Mouse (Mus musculus): ENCODE data around the gene Idnk.

Gene Idnk

DNA sequence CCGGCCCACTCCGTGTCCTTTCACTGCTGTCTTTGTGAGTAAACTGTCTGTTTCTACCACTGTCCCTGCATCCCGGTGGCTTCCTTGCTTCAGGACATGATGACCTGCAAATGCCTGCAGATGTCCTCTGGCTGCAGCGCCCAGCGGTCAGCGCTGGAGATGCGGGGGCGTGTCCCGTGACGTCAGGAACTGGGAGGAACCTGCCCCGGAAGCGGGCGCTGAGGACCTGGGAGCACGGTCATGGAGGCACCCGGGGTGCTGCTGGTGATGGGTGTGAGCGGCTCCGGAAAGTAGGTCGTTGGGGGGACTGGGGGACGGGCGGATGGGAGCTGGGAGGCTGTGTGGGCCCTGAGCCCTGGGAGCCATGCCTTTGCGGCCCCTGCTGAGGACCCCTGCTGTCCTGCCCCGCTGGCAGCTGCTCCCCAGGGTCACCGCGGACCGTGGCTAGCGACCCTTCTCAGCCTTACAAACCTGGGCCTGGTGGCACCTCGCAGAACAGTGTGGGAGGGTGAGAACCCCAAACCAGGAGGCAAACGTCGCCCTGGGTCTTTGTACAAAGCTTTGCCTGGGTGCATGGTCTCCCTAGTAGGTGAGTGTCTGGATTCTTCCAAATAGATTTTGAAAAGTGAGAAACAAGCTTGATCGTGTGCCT is at the start of gene Idnk:
Idnk (plus strand) TSS at position 203 of the 652 bp plus-strand sequence.
- DNase-seq (ENCODE audit: low read depth in 1 of 2, low spot score in 2 of 2), result peak; percentile 50 to 75

DNA sequence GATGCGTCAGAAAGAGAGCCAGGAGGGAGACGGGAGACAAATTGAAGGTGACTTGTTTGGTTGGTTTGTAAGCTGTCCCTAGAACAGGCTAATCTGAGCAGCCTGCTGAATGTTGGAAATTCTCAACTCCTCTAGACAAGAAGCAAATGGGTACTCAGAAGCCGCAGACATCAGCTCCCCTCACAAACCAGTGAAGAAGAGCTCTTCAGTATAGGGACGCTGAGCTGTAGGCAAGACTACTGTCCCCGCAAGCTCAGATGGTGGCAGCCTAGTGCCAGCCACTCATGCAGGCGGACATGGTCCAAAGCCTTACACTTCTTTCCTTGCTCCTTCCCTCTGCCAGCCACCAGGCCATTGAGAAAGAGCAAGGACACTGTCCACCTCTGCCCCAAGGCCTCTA is 46.1 kb upstream of the Idnk start:
- no peak for DNase-seq (ENCODE audit: low read depth in 1 of 2, low spot score in 2 of 2)

DNA sequence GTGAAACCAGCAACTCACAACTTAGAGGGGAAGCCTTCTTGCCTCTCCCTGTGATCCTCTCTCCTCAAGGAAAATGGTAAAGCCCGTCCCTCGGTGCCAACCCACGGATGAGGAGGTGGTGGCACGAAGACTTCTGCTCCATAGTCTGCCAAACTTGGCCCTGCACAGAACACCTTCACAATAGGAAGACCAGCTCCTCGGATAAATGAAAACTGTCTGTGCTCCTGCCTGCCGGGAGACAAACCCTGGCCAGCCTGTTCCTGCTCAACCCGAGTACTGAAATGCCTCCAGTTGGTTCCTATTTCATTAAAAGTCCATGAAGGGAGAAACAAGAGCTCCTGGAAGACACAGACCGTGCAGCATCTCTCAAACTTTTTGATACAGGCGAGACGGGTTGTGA is 45.3 kb upstream of the Idnk start:
- DNase-seq (ENCODE audit: low read depth in 1 of 2, low spot score in 2 of 2), result no peak

DNA sequence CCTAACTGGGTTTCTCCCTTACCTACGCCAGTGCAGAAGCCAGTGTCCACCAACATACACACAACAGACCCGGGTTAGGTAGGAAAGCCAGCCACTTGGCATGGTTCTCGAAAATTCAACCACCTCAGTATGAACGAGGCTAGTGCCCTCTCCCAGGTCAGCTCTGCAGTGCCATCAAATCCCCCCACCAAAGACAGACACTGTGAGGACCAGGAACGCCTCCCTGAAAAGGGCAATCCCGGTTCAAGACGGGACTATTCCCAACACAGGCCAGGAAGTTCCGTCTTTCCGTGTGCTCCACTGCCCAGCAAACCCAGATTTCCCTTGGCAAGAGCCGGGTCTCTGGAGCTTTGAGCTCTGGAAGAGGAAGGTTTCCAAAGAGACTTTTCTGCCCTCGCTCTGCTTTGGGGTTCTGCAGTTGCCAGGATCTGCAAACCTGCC is 44.8 kb upstream of the Idnk start:
- DNase-seq (ENCODE audit: low read depth in 1 of 2, low spot score in 2 of 2), result no peak

DNA sequence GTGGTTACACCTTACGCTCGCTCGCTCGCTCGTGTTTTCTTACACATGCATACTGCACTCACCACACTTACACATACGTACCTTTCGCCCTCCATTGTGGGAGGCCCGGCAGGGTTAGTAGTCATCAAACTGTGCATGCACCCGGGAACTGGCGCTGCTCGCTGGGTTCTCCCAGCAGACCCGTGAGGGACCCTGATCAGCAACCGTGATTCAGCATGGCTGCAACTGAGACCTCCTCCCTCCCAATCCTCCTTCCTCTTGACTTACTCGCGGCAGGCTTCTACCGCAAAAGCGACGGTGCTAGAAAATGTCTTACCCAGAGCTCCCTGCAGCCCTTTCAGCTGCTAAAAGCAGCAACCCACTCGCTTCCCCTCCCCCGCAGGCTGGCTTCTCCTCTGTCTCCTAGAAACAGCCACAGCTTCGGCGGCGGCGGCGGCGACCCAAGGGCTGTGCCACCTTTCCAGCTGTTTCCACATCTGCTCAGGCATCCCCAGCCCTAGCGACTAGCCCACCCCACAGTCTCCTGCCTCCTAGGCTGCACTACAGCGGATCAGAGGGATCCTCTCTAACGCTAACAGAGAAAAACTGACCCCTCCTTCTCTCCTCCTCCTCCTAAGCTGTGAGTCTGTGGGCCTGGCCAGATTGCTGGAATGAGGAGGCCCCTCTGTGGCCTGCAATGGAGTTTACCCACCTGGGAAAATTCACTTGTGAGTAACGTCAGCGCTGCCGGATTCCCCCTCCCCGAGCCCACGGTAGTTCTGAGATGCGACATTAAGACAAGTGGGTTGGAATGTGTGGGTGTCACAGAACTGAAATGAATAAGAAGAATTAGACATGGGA is 44.2 kb upstream of the Idnk start, which contains the start of gene Klhl3:
Klhl3 (minus strand) TSS at position 532 of the 840 bp plus-strand sequence.
- DNase-seq (ENCODE audit: low read depth in 1 of 2, low spot score in 2 of 2), result no peak

DNA sequence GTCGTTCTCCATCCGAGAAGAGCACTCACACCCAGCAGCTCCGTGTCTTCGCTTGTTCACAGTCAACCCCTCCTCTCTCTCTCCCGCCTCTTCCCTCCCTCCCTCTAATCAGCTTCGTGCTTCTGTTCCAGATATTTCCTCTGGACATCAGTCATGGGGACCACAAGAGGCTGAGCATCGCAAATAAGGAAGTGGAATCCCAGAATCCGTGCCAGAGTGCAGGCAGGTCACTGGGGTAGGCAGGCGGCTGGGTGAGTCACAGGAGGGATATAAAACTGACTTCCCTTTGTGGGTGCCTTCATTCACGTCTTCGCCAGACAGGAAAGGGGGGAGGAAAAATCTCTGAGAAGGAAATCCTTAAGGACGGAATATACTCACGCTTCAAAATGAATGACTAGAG is 42.2 kb upstream of the Idnk start:
- DNase-seq (ENCODE audit: low read depth in 1 of 2, low spot score in 2 of 2), result peak in 1 of 2 experiments; percentile 35

DNA sequence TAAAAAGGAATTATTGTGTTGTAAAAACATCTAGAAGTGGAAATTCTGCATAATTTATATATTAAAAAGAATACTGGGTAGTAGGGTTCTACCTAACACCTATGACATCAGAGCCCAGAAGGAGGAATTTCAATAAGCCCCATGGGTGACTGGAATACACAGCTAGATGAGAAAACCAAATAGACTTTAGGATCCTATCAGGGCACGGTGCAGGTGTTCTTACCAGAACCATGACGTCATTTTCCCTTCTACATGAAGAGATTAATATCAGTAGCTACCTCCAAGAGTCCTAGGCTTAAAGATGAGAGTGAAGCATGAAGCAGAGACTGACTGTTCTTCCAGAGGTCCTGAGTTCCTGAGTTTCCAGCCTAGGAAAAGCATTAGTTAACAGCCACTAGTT is 40.6 kb upstream of the Idnk start:
- DNase-seq (ENCODE audit: low read depth in 1 of 2, low spot score in 2 of 2), result no peak

DNA sequence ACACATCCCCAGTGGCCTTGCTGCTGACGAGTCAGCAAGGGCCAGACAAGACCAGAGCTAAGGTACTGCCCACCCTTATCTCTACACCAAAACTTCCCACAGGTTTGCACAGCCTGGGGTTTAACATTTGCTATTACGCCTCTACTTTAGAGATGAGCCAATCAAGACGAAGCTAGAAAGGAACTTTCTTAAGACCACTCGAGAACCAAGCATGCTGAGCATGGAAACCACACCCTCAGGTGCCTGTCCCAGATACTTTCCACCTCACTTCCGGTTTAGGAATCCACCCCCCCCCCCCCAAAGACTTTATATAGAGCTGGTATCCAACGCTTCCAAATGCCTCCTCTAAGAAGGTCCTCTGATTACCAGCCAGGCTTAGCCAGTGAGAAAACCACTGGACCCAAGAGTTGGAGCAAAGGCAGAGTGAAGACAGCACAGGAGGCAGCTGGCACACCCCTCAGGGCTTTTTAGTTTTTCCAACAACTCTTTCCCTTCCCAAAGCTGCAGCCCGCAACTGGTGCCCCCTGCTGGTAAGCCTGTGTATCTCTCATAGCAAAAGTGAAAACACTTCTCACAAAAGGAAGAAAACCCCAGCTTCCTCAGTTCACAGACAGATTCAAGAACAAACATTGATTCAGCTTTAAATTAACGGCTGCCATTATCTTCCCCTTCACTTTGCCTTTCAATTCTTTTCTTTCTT is 40.0 kb upstream of the Idnk start:
- DNase-seq (ENCODE audit: low read depth in 1 of 2, low spot score in 2 of 2), result peak; percentile 41 to 45

DNA sequence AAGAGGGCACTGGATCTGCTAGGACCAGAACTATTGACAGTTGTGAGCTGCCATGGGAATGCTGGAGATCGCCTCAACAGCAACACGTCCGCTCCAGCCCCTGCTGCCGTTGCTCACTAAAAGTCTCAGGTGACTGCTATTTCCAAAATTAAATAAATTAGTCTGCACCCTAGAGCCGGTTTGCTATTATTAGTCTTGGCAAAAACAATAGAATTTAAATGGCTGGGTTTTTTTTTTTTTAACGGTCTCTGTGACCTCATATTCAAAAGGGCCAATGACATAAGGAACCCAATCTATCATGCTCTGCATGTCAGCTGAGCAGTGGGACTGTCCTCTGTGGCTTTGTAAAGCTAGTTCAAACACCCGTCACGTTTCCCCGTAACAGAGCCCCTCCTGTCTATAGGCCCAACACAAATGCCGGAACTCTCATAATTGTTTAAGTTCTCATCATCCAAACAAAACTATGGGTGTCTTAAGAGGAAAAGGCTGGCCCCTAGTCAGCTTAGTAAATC is 34.6 kb upstream of the Idnk start:
- DNase-seq (ENCODE audit: low read depth in 1 of 2, low spot score in 2 of 2), result no peak

DNA sequence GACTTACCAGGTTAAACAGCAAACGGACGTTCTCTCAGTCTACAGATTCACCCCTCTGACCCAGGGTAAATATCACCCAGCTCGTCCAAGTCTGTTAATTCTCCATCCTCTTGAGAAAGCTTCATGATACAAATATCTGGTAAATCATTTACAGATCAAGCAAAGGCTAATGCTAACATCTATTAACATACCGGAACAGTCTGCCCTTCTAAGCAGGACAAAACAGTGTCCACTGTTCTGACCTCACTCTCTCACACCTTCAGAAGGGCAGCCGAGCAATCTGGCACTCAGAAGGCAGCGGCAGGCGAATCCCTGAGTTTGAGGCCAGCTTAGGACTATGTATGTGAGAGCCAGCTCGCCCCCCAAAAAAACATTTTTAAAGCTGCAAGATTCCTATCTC is 34.1 kb upstream of the Idnk start:
- DNase-seq (ENCODE audit: low read depth in 1 of 2, low spot score in 2 of 2), result no peak

DNA sequence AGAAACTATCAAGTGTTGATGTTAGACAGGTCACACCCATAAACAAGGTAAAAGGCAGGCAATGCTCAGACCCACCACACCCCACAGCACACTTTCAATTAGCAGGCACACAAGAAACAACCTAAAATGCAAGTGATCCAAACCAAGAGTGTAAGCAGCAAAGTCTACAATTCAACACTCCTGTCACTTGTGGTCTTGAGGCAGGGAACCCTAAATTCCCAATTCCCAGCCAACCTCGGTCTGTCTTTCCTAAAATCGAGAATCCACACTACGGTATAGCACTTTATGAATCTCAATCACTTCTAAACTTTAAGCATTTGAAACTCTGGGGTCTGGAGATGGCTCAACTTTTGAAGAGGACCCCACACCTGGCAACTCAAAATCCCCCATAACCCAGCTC is 33.2 kb upstream of the Idnk start:
- DNase-seq (ENCODE audit: low read depth in 1 of 2, low spot score in 2 of 2), result no peak

DNA sequence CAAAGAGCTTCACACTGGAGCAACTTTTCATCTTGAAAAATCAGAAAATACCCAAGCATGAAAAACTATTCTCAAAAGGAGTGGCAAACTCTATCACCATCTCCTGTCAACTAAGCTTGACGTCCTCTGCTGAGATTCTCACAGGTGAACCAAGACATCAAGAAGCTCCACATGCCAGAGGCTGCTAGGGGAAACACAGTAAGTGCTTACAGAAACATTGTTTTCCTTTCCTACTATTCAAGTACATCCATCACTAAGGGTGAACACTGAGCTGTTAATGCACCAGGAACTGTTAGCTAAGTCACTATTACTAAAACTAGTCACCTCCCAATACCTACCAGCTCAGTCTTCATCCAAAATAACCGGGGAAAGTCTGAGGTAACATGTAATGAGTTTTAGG is 32.5 kb upstream of the Idnk start:
- DNase-seq (ENCODE audit: low read depth in 1 of 2, low spot score in 2 of 2), result no peak

DNA sequence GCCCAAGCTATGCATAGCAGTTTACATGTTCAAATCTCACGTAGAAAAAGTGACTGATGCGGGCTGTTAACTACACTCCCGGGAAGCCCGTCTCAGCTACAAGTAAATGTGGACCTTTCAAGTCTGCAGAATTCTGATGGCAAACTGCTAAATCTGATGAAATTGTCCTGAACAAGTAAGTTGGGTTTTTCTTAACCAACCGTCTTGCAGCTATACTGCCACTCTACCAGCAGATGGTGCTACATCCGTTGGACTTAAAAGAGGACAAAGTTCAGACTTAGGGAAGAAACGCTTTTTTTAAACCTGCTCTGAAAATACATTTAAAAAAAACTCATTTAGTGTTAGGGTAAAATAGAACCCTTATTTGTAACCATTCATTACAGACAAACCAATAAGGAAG is 31.3 kb upstream of the Idnk start:
- DNase-seq (ENCODE audit: low read depth in 1 of 2, low spot score in 2 of 2), result peak in 1 of 2 experiments; percentile 29

DNA sequence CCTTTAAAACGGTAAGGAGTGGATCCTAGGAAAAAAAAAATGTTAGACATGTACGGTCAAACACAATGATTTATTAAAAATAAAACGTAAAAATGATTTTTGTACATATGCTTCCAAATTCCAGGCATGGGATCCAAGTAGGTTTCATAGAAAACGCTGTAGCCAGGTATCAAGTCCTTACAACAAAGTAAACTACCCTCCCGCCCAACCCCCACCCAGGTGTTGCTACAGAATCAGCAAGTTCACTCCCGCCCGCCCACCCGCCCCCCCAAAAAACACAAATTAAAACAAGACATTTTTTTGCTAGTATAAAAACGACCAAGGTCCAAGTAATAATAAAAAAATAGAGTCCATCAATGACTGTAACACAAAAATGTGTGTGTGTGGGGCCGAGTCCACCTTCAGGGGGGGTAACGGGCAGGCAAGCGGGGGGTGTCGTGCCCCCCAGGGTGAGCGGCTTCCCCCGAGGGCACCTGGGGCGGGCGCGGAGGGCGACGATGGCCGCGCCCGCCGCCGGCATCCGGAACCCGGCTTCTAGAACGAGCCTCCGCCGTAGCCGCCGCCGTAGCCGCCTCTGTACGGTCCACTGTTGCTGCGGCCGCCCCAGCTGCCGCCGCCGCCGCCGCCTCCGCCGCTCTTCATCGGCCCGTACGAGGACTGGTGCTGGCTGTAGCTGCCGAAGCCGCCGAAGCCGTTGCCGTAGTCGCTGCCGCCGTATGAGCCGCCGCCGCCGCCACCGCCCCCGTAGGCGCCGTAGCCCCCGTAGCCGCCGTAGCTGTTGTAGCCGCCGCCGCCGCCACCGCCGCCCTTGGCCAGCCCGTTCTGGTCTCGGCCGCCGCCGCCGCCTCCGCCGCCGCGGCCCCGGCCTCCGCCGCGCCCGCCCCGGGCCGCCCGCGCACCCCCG is 30.3 kb upstream of the Idnk start:
- DNase-seq (ENCODE audit: low read depth in 1 of 2, low spot score in 2 of 2), result no peak

DNA sequence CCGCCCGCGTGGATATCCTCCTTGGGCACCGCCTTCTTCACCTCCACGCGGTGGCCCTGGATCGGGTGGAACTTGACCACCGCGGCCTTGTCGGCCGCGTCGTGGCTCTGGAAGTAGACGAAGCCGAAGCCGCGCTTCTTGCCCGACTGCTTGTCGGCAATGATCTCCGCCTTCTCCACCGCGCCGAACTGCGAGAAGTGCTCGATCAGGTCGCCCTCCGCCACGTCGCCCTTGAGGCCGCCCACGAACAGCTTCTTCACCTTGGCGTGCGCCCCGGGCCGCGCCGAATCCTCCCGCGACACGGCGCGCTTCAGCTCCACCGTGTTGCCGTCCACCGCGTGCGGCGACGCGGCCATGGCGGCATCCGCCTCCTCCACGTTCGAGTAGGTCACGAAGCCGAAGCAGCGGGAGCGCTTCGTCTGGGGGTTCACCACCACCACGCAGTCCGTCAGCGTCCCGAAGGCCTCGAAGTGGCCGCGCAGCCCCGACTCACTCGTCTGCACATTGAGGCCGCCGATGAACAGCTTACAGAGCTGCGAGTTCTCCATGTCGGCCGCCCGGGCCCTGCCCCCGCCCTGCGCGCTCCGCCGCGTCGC is 29.6 kb upstream of the Idnk start:
- DNase-seq (ENCODE audit: low read depth in 1 of 2, low spot score in 2 of 2), result no peak

DNA sequence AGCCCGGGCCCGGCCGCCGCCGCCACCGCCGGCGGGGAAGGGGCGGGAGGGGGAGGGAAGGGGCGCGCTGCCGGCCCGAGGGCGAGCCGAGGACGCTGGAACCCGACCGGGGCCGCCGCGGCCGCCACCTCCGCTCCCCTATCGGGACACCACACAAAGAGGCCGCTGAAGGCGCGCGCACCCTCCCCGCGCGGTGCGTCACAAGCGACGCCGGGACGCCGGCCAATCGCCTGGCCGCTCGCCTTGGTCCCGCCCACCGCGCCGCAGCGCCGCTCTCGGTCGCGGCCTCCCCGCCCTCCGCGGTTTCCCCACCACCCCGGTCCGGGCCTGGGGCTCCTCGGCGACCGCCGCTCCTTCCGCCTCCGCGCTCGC is 29.1 kb upstream of the Idnk start, which contains the start of gene Hnrnpa0:
Hnrnpa0 (minus strand) TSS at position 161 of the 372 bp plus-strand sequence.
- peak; percentile 79 to 93 for DNase-seq (ENCODE audit: low read depth in 1 of 2, low spot score in 2 of 2)

DNA sequence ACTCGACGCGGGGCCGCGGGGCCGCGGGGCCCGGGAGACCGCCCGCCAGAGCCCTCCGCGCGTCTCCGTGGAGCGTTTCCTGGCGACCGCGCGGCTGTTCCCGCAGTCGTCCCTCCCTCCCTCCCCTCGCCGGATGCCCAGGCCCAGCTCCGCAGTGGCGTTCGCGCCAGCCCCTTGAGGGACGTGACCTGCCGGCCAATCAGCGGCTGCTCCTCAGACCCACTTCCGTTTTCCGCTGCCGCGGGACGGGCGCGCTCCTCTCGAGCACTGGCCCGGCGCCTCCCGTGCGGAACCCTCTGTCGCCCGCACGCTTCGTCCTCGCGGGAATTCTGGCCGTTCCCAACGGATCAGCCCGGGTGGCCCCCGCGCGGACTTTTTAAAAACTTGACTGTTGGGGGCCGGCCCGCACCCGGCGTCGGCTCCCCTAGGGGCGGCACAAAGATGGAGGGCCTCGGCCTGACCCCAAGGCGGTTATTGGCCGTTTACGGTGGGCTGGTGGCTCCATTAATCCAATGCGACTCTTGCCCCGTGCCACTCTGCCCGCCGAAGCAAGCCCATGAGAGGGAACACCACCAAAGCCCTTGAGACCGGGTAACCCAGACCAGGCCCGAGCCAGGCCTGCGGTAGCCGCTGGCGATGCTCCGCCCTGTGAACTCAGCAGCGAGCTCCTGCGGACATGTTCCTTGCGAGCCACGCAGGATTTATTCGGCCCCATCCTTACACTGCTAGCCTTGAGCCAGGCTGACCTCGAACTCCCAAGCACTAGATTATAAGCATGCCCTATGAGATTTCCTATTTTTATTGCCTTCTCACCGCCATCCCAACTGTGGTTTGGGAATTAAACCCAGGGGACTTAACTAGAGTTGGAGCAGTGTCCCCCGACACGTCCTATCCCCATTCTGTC is 28.4 kb upstream of the Idnk start:
- DNase-seq (ENCODE audit: low read depth in 1 of 2, low spot score in 2 of 2), result peak; percentile 87 to 91

DNA sequence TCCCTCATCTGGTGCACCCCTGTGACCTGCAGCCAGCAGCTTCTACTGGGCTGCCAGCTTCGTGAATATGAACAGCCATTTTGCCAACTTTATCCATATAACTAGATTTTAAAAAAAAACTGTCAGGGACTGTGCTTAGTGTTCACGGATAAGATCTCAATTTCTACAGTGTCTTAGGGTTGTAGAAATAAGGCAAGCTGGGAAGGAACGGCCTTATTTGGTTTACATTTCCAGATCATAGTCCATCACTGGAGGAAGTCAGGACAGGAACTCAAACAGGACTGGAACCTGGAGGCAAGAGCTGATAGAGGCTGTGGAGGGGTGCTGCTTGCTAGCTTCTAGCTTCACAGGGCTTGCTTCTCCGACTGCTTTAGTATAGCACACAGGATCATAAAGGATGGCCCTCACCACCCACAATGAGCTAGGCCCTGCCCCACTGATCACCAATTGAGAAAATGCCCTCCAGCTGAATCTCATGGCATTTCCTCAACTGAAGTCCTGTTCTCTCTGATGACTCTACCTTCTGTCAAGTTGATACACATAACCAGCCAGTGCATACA is 27.7 kb upstream of the Idnk start:
- no peak for DNase-seq (ENCODE audit: low read depth in 1 of 2, low spot score in 2 of 2)

DNA sequence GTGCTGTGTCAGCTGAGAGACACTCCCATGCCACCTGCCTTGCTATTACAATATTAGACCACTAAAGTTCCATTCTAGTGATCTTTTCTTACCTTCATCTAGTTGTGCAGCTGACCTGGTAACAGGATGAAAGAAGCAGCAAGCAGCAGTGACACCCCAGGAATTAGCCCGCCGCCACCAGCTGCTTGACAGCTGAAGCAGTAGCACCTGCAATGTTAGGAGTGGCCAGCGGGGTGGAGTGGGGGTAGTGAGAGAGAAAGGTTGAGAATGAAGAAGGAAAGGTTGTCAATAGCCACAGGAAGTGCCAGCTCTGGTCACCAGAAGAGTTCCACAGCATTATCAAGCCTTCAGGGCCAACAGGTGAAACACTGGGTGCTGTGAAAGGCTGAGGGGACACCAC is 25.8 kb upstream of the Idnk start:
- no peak for DNase-seq (ENCODE audit: low read depth in 1 of 2, low spot score in 2 of 2)

Data from monocyte, adult 2 months (primary cell).